Mouse (Mus musculus) liver, embryonic 14.5 days (tissue): ENCODE measurements around the gene Cyp1a1. TPM values are rescaled to one million over a fixed set of nuclear protein-coding genes. Genes with fewer than 3 reads are reported as not detected.
A peak's percentile ranks its signal among the peaks of the same experiment; 100 is the strongest.
"Not testable (repeated sequence)": the region's sequence is repeated elsewhere in the genome, so short reads cannot be mapped to it uniquely, and the experiment has no call there.

ENCODE experiments used
- ATAC-seq: fragments of 200-750 bp; cut with Nextera tagmentation; 2 replicates; pipeline ENCODE4 v1.8.0; 2017; ENCODE audit warnings: moderate number of reproducible peaks, mild to moderate bottlenecking, moderate library complexity; ENCODE audit not compliant: insufficient read depth
- DNase-seq, 3 experiments: peaks; one replicate each; pipeline ENCODE4 v3.0.0-alpha.2; 2012 to 2013; ENCODE audit warnings: low read depth in 3 of 3, low spot score in 3 of 3
- H3K27ac ChIP-seq: fragments of 300-500 bp; sonication (generic); 2 replicates; pipeline ENCODE4 v1.5.1; 2014; ENCODE audit warnings: moderate library complexity, mild to moderate bottlenecking, control low read depth, inconsistent platforms
- H3K27me3 ChIP-seq: fragments of 300-500 bp; sonication (generic); 2 replicates; pipeline ENCODE4 v1.6.1; 2014; ENCODE audit warnings: mild to moderate bottlenecking, low read length, moderate library complexity; ENCODE audit not compliant: control insufficient read depth, insufficient read depth
- H3K36me3 ChIP-seq: fragments of 300-500 bp; sonication (generic); replicated peaks from 2 replicates; pipeline ENCODE4 v1.6.1; 2014; ENCODE audit warnings: low read depth; ENCODE audit not compliant: control insufficient read depth, insufficient read depth
- H3K4me1 ChIP-seq, 2 experiments: fragments of 200-500 bp in 1 of 2; fragments of 300-500 bp in 1 of 2; sonication (generic) in 1 of 2; replicated peaks; 2 replicates each; pipeline ENCODE4 v1.6.1; 2012 to 2014; ENCODE audit warnings: antibody characterized with exemption in 1 of 2, inconsistent platforms in 1 of 2, low read length in 1 of 2; ENCODE audit not compliant: control insufficient read depth in 2 of 2, insufficient read depth in 2 of 2
- H3K4me2 ChIP-seq: fragments of 300-500 bp; sonication (generic); 2 replicates; pipeline ENCODE4 v1.6.1; 2014; ENCODE audit warnings: low read depth, mild to moderate bottlenecking, control low read depth, moderate library complexity
- H3K4me3 ChIP-seq, 2 experiments: fragments of 200-500 bp in 1 of 2; fragments of 300-500 bp in 1 of 2; sonication (generic) in 1 of 2; 2 replicates each; pipeline ENCODE4 v1.5.1; 2012 to 2014; ENCODE audit warnings: low read depth in 2 of 2, low read length in 2 of 2, mild to moderate bottlenecking in 2 of 2, control low read depth in 1 of 2, inconsistent platforms in 1 of 2, moderate library complexity in 1 of 2; ENCODE audit not compliant: insufficient read depth in 1 of 2
- H3K9ac ChIP-seq: fragments of 300-500 bp; sonication (generic); replicated peaks from 2 replicates; pipeline ENCODE4 v1.6.1; 2014; ENCODE audit warnings: mild to moderate bottlenecking, control low read depth, moderate library complexity
- H3K9me3 ChIP-seq: fragments of 300-500 bp; sonication (generic); 2 replicates; pipeline ENCODE4 v1.6.1; 2016; ENCODE audit warnings: low read length, mixed read lengths; ENCODE audit not compliant: control insufficient read depth
- CTCF ChIP-seq: IDR thresholded peaks from 2 replicates; pipeline ENCODE4 v1.5.1; 2016; ENCODE audit warnings: antibody characterized with exemption, low read depth, control low read depth
- EP300 ChIP-seq: IDR thresholded peaks from 2 replicates; pipeline ENCODE4 v1.6.1; 2016; ENCODE audit warnings: antibody characterized with exemption, low read depth
- WGBS: fragments of 180-500 bp; shearing (Covaris S2); extraction: QIAGEN DNeasy Blood & Tissue Kit; methylation state at CpG from one replicate; pipeline ENCODE4 v1.1.7; 2014; ENCODE audit not compliant: insufficient replicate concordance; 5-methylcytosine and 5-hydroxymethylcytosine counted together
- polyA plus RNA-seq, 2 experiments: library from polyadenylated mRNA; depleted of rRNA in 1 of 2; stranded (reverse) in 1 of 2; unstranded in 1 of 2; fragments of >200 nt; fragmentation: Nextera tagmentation in 1 of 2; extraction: Ambion mirVana in 1 of 2; gene quantifications; 2 replicates each; pipeline versions ENCODE4 v1.2.1 to v1.2.3; 2012 to 2014

Cyp1a1 gene
- polyA plus RNA-seq, 2 experiments = 0.13 TPM; not detected in 1

GRCm38 (mm10) chr9:57708068-57708719, 20.5 kb downstream of the Cyp1a1 start, which contains the start of gene Edc3:
Gene Edc3, plus strand, starts transcription at chr9:57708540.
- Histone ChIP-seq H3K4me2 (peak within 1 kb of the TSS; percentile 89), H3K4me1 (peaks cover 4 to 9% of the 10 kb centered on the region in 2 experiments; a peak in 3 of 4 replicates), H3K36me3 (peaks cover under 1% of the 10 kb centered on the region; the same call in 1 of the 2 replicates), H3K27ac (peak within 1 kb of the TSS; percentile 77), H3K9ac (peak within 1 kb of the TSS; percentile 92), H3K27me3 (no peaks in the 10 kb centered on the region), H3K4me3 (peak within 1 kb of the TSS; percentile 85 to 94), H3K9me3 (peaks cover 3% of the 10 kb centered on the region)
- peak; percentile 69 to 75 (median 69) for DNase-seq
- ATAC-seq = peak; percentile 86
- no peak for TF ChIP-seq CTCF
- TF ChIP-seq EP300 = no peak
- WGBS = under 1% methylated on average over 23 of the region's 23 CpGs

GRCm38 (mm10) chr9:57708720-57709274, 21.1 kb downstream of the Cyp1a1 start:
- DNase-seq = peak; percentile 24 to 41 (median 31)

GRCm38 (mm10) chr9:57710214-57710613, 22.5 kb downstream of the Cyp1a1 start:
- H3K9me3 ChIP-seq, H3K4me3 ChIP-seq, DNase-seq, H3K4me1 ChIP-seq, H3K36me3 ChIP-seq, H3K4me2 ChIP-seq, ATAC-seq, H3K9ac ChIP-seq, H3K27me3 ChIP-seq, H3K27ac ChIP-seq: not testable (repeated sequence)
- 77% methylated on average over 5 of the region's 5 CpGs for WGBS

More at GRCm38 (mm10) chr9:57708720-57709274, 21.1 kb downstream of the Cyp1a1 start:
- peak overlapping the region; percentile 77 for H3K27ac ChIP-seq
- TF ChIP-seq EP300 (no peak), CTCF (no peak)
- 2% methylated on average over 39 of the region's 39 CpGs for WGBS
- peak; percentile 81 for ATAC-seq
- H3K4me1 ChIP-seq = peaks cover 4 to 9% of the 10 kb centered on the region in 2 experiments; a peak in 3 of 4 replicates
- peaks cover 4% of the 10 kb centered on the region for H3K36me3 ChIP-seq
- peak overlapping the region; percentile 92 for H3K9ac ChIP-seq
- no peaks in the 10 kb centered on the region for H3K27me3 ChIP-seq
- H3K4me3 ChIP-seq = peak overlapping the region; percentile 85 to 94
- peak overlapping the region; percentile 89 for H3K4me2 ChIP-seq
- H3K9me3 ChIP-seq = peaks cover 3% of the 10 kb centered on the region

GRCm38 (mm10) chr9:57712194-57712593, 24.5 kb downstream of the Cyp1a1 start:
- no peak overlapping the region for H3K27ac ChIP-seq
- TF ChIP-seq EP300 (no peak), CTCF (peak; percentile 50)
- WGBS = 56% methylated on average over 2 of the region's 2 CpGs
- peaks cover 23% of the 10 kb centered on the region for H3K36me3 ChIP-seq
- H3K27me3 ChIP-seq = no peaks in the 10 kb centered on the region
- H3K4me3 ChIP-seq = no peak overlapping the region
- H3K9me3 ChIP-seq = peaks cover 3% of the 10 kb centered on the region
- H3K4me2 ChIP-seq = no peak overlapping the region
- no peak for DNase-seq
- no peak overlapping the region for H3K9ac ChIP-seq
- H3K4me1 ChIP-seq = peaks cover 4 to 9% of the 10 kb centered on the region in 2 experiments; a peak in 3 of 4 replicates
- no peak for ATAC-seq

- ATAC-seq (no peak), DNase-seq (no peak)
- Histone ChIP-seq H3K4me3 (no peak overlapping the region), H3K9me3 (no peaks in the 10 kb centered on the region), H3K4me2 (no peak overlapping the region), H3K36me3 (peaks cover 35% of the 10 kb centered on the region), H3K9ac (no peak overlapping the region), H3K4me1 (peaks cover 0 to 2% of the 10 kb centered on the region in 2 experiments; a peak in 1 of 4 replicates), H3K27me3 (no peaks in the 10 kb centered on the region), H3K27ac (no peak overlapping the region)
- TF ChIP-seq EP300 = no peak
- no peak for TF ChIP-seq CTCF
- WGBS = 87% methylated on average over 7 of the region's 7 CpGs
These were observed 30.7 kb downstream of the Cyp1a1 start for GRCm38 (mm10) chr9:57718408-57718807.
